Mouse (Mus musculus) CH12.LX (cell line): ENCODE results near the gene Abi1.

Experiments used
- CTCF ChIP-seq, 2 experiments: IDR thresholded peaks in 1 of 2; conservative IDR thresholded peaks in 1 of 2; 2 replicates each; pipeline ENCODE4 v1.5.1; 2011 to 2012; ENCODE audit warnings: low read depth in 2 of 2, low read length in 2 of 2, improper control_type of control experiment in 1 of 2, inconsistent platforms in 1 of 2, mild to moderate bottlenecking in 1 of 2, moderate library complexity in 1 of 2
- ELF1 ChIP-seq: IDR thresholded peaks from 2 replicates; pipeline ENCODE4 v1.6.1; 2014; ENCODE audit warnings: low read depth, mild to moderate bottlenecking, inconsistent platforms, low read length, improper control_type of control experiment
- GABPA ChIP-seq: IDR thresholded peaks from 2 replicates; pipeline ENCODE4 v1.6.1; 2012; ENCODE audit warnings: low read depth, low read length, improper control_type of control experiment, inconsistent platforms; ENCODE audit not compliant: insufficient replicate concordance
- HCFC1 ChIP-seq: IDR thresholded peaks from 2 replicates; pipeline ENCODE4 v1.6.1; 2012; ENCODE audit warnings: low read depth, mild to moderate bottlenecking, inconsistent platforms, low read length, improper control_type of control experiment
- KAT2A ChIP-seq: IDR thresholded peaks from 2 replicates; pipeline ENCODE4 v1.6.1; 2012; ENCODE audit warnings: low read length, improper control_type of control experiment, inconsistent platforms; ENCODE audit not compliant: insufficient replicate concordance
- MAX ChIP-seq: IDR thresholded peaks from 2 replicates; pipeline ENCODE4 v1.6.1; 2011; ENCODE audit warnings: low read length, improper control_type of control experiment
- MEF2A ChIP-seq: IDR thresholded peaks from 2 replicates; pipeline ENCODE4 v1.6.1; 2014; ENCODE audit warnings: low read depth, mild to moderate bottlenecking, inconsistent platforms, low read length, improper control_type of control experiment, borderline replicate concordance
- NELFE ChIP-seq: IDR thresholded peaks from 2 replicates; pipeline ENCODE4 v1.6.1; 2011; ENCODE audit warnings: low read depth, low read length, improper control_type of control experiment
- POLR2AphosphoS2 ChIP-seq: IDR thresholded peaks from 2 replicates; pipeline ENCODE4 v1.6.1; 2011; ENCODE audit warnings: low read depth, low read length, improper control_type of control experiment
- USF2 ChIP-seq: conservative IDR thresholded peaks from 2 replicates; pipeline ENCODE4 v1.6.1; 2011; ENCODE audit warnings: low read depth, low read length, improper control_type of control experiment
- ZKSCAN1 ChIP-seq: IDR thresholded peaks from 2 replicates; pipeline ENCODE4 v1.6.1; 2012; ENCODE audit warnings: low read depth, inconsistent platforms, low read length, improper control_type of control experiment, borderline replicate concordance

DNA sequence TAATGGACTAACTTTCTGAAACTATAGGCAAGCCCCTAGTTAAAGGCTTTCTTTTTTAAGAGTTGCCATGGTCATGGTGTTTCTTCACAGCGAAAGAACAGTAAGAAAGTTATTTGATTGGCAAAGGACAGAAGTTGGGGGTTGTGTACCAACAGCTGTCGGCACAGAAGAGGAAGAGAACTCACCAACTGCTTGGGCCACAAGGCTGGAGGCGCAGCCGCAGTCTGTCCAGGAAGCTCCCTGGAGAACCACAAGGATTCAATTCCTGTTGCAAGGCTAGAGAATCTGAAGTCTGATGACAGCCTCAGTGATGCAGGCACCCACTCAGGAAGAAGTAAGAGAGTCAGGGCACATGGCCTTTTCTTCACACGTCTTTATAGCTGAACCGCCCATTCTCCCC lies 12.5 kb upstream of the Abi1 start:
- TF ChIP-seq CTCF (conservative IDR thresholded peaks at IDR 0.05 in 1 of 2, IDR thresholded peaks at IDR 0.05 in 1 of 2; ENCODE audit: low read depth in 2 of 2, low read length in 2 of 2) (no peak), ZKSCAN1 (no peak), USF2 (no peak), POLR2AphosphoS2 (no peak), MEF2A (no peak), MAX (no peak), ELF1 (no peak), KAT2A (no peak), NELFE (no peak), HCFC1 (no peak), GABPA (no peak)
